Mouse (Mus musculus): ENCODE measurements around the gene Txnrd1. TPM values are rescaled to one million over a fixed set of nuclear protein-coding genes. Genes with fewer than 3 reads are reported as not detected.

Txnrd1 gene
- polyA plus RNA-seq, 1 experiment from 2014 or later, result 174 TPM

GRCm38 (mm10) chr10:82901436-82901835, 67.7 kb downstream of the Txnrd1 start:
- Histone ChIP-seq H3K27me3 (no peaks in the 10 kb centered on the region), H3K9me3 (no peaks in the 10 kb centered on the region), H3K4me2 (replicated peaks) (no peak overlapping the region), H3K4me1 (peaks cover 22% of the 10 kb centered on the region), H3K4me3 (no peak overlapping the region), H3K9ac (replicated peaks) (no peak overlapping the region), H3K36me3 (peaks cover 16% of the 10 kb centered on the region), H3K27ac (replicated peaks) (peak overlapping the region; percentile 59; the same call in 1 of the 2 replicates)
- 4% methylated on average over 7 of the region's 7 CpGs for WGBS
- ATAC-seq (replicated peaks), result peak; percentile 77

- no peaks in the 10 kb centered on the region for H3K36me3 ChIP-seq
- no peaks in the 10 kb centered on the region for H3K9me3 ChIP-seq
- 87% methylated on average over 7 of the region's 7 CpGs for WGBS
- H3K27ac ChIP-seq (replicated peaks), result no peak overlapping the region
- H3K4me3 ChIP-seq, result no peak overlapping the region
- ATAC-seq (replicated peaks), result no peak
- H3K27me3 ChIP-seq, result no peaks in the 10 kb centered on the region
- peaks cover 4% of the 10 kb centered on the region for H3K4me1 ChIP-seq
- no peak overlapping the region for H3K4me2 ChIP-seq (replicated peaks)
- no peak overlapping the region for H3K9ac ChIP-seq (replicated peaks)
Measured at GRCm38 (mm10) chr10:82908526-82908925, 74.8 kb downstream of the Txnrd1 start.

- 13% methylated on average over 9 of the region's 9 CpGs for WGBS
- no peak overlapping the region for H3K27ac ChIP-seq (replicated peaks)
- H3K4me1 ChIP-seq, result peaks cover 4% of the 10 kb centered on the region
- no peaks in the 10 kb centered on the region for H3K36me3 ChIP-seq
- H3K4me2 ChIP-seq (replicated peaks), result peak overlapping the region; percentile 23
- ATAC-seq (replicated peaks), result peak; percentile 61
- no peak overlapping the region for H3K9ac ChIP-seq (replicated peaks)
- no peaks in the 10 kb centered on the region for H3K27me3 ChIP-seq
- no peak overlapping the region for H3K4me3 ChIP-seq
- no peaks in the 10 kb centered on the region for H3K9me3 ChIP-seq
Measured at GRCm38 (mm10) chr10:82909382-82909781, 75.6 kb downstream of the Txnrd1 start.

- H3K4me2 ChIP-seq (replicated peaks), result no peak overlapping the region
- H3K9ac ChIP-seq (replicated peaks), result no peak overlapping the region
- peaks cover 4% of the 10 kb centered on the region for H3K4me1 ChIP-seq
- H3K27me3 ChIP-seq, result no peaks in the 10 kb centered on the region
- 85% methylated on average over 3 of the region's 3 CpGs for WGBS
- H3K27ac ChIP-seq (replicated peaks), result no peak overlapping the region
- no peak overlapping the region for H3K4me3 ChIP-seq
- H3K36me3 ChIP-seq, result no peaks in the 10 kb centered on the region
- no peak for ATAC-seq (replicated peaks)
- H3K9me3 ChIP-seq, result no peaks in the 10 kb centered on the region
Measured at GRCm38 (mm10) chr10:82910198-82910597, 76.4 kb downstream of the Txnrd1 start.

- WGBS, result 88% methylated on average over 4 of the region's 4 CpGs
- no peaks in the 10 kb centered on the region for H3K27me3 ChIP-seq
- H3K27ac ChIP-seq (replicated peaks), result no peak overlapping the region
- no peaks in the 10 kb centered on the region for H3K9me3 ChIP-seq
- H3K36me3 ChIP-seq, result no peaks in the 10 kb centered on the region
- H3K9ac ChIP-seq (replicated peaks), result no peak overlapping the region
- no peak overlapping the region for H3K4me2 ChIP-seq (replicated peaks)
- H3K4me1 ChIP-seq, result peaks cover 4% of the 10 kb centered on the region
- H3K4me3 ChIP-seq, result no peak overlapping the region
- no peak for ATAC-seq (replicated peaks)
Measured at GRCm38 (mm10) chr10:82913238-82913637, 79.5 kb downstream of the Txnrd1 start.

- H3K4me1 ChIP-seq, result peaks cover 4% of the 10 kb centered on the region
- H3K4me2 ChIP-seq (replicated peaks), result no peak overlapping the region
- ATAC-seq (replicated peaks), result no peak
- H3K4me3 ChIP-seq, result no peak overlapping the region
- H3K9ac ChIP-seq (replicated peaks), result no peak overlapping the region
- no peaks in the 10 kb centered on the region for H3K27me3 ChIP-seq
- H3K27ac ChIP-seq (replicated peaks), result no peak overlapping the region
- H3K9me3 ChIP-seq, result no peaks in the 10 kb centered on the region
- H3K36me3 ChIP-seq, result no peaks in the 10 kb centered on the region
- WGBS, result 85% methylated on average over 6 of the region's 6 CpGs
Measured at GRCm38 (mm10) chr10:82913772-82914171, 80.0 kb downstream of the Txnrd1 start.

- H3K4me3 ChIP-seq, result no peak overlapping the region
- no peaks in the 10 kb centered on the region for H3K4me1 ChIP-seq
- H3K27me3 ChIP-seq, result no peaks in the 10 kb centered on the region
- H3K9me3 ChIP-seq, result no peaks in the 10 kb centered on the region
- H3K9ac ChIP-seq (replicated peaks), result no peak overlapping the region
- no peak overlapping the region for H3K4me2 ChIP-seq (replicated peaks)
- H3K27ac ChIP-seq (replicated peaks), result no peak overlapping the region
- no peak for ATAC-seq (replicated peaks)
- 66% methylated on average over 2 of the region's 2 CpGs for WGBS
- no peaks in the 10 kb centered on the region for H3K36me3 ChIP-seq
Measured at GRCm38 (mm10) chr10:82918675-82919074, 84.9 kb downstream of the Txnrd1 start.

GRCm38 (mm10) chr10:82919404-82919980, 85.7 kb downstream of the Txnrd1 start:
- Histone ChIP-seq H3K9ac (replicated peaks) (no peak overlapping the region), H3K27ac (replicated peaks) (no peak overlapping the region), H3K4me1 (no peaks in the 10 kb centered on the region), H3K27me3 (no peaks in the 10 kb centered on the region), H3K4me2 (replicated peaks) (no peak overlapping the region), H3K9me3 (no peaks in the 10 kb centered on the region), H3K4me3 (no peak overlapping the region), H3K36me3 (no peaks in the 10 kb centered on the region)
- ATAC-seq (replicated peaks), result no peak
- whole genome bisulfite sequencing, result 55% methylated on average over 4 of the region's 4 CpGs

GRCm38 (mm10) chr10:82923547-82923946, 89.8 kb downstream of the Txnrd1 start:
- no peaks in the 10 kb centered on the region for H3K27me3 ChIP-seq
- WGBS, result 87% methylated on average over 3 of the region's 3 CpGs
- no peak overlapping the region for H3K9ac ChIP-seq (replicated peaks)

GRCm38 (mm10) chr10:82924750-82925149, 91.0 kb downstream of the Txnrd1 start:
- ATAC-seq (replicated peaks), result no peak
- Histone ChIP-seq H3K27ac (replicated peaks) (no peak overlapping the region), H3K4me3 (no peak overlapping the region), H3K4me1 (no peaks in the 10 kb centered on the region), H3K36me3 (no peaks in the 10 kb centered on the region), H3K9me3 (no peaks in the 10 kb centered on the region), H3K9ac (replicated peaks) (no peak overlapping the region), H3K4me2 (replicated peaks) (no peak overlapping the region), H3K27me3 (no peaks in the 10 kb centered on the region)
- WGBS, result 98% methylated on average over 2 of the region's 2 CpGs

More at GRCm38 (mm10) chr10:82923547-82923946, 89.8 kb downstream of the Txnrd1 start:
- ATAC-seq (replicated peaks), result no peak
- H3K27ac ChIP-seq (replicated peaks), result no peak overlapping the region
- H3K4me2 ChIP-seq (replicated peaks), result no peak overlapping the region
- H3K9me3 ChIP-seq, result no peaks in the 10 kb centered on the region
- H3K4me1 ChIP-seq, result no peaks in the 10 kb centered on the region
- H3K36me3 ChIP-seq, result no peaks in the 10 kb centered on the region
- no peak overlapping the region for H3K4me3 ChIP-seq

- no peak for ATAC-seq (replicated peaks)
- Histone ChIP-seq H3K4me3 (no peak overlapping the region), H3K36me3 (no peaks in the 10 kb centered on the region), H3K27me3 (no peaks in the 10 kb centered on the region), H3K27ac (replicated peaks) (no peak overlapping the region), H3K9ac (replicated peaks) (no peak overlapping the region), H3K4me2 (replicated peaks) (no peak overlapping the region), H3K4me1 (no peaks in the 10 kb centered on the region), H3K9me3 (no peaks in the 10 kb centered on the region)
- 87% methylated on average over 2 of the region's 2 CpGs for WGBS
Measured at GRCm38 (mm10) chr10:82925624-82926023, 91.9 kb downstream of the Txnrd1 start.

GRCm38 (mm10) chr10:82935018-82935633, 101.4 kb downstream of the Txnrd1 start:
- no peaks in the 10 kb centered on the region for H3K27me3 ChIP-seq
- H3K4me3 ChIP-seq, result no peak overlapping the region
- no peaks in the 10 kb centered on the region for H3K9me3 ChIP-seq
- H3K27ac ChIP-seq (replicated peaks), result no peak overlapping the region
- no peak for ATAC-seq (replicated peaks)
- no peaks in the 10 kb centered on the region for H3K4me1 ChIP-seq
- WGBS, result 87% methylated on average over 13 of the region's 13 CpGs
- no peaks in the 10 kb centered on the region for H3K36me3 ChIP-seq
- no peak overlapping the region for H3K4me2 ChIP-seq (replicated peaks)
- H3K9ac ChIP-seq (replicated peaks), result no peak overlapping the region

- WGBS, result 88% methylated on average over 6 of the region's 6 CpGs
- H3K9ac ChIP-seq (replicated peaks), result no peak overlapping the region
- H3K36me3 ChIP-seq, result no peaks in the 10 kb centered on the region
- no peaks in the 10 kb centered on the region for H3K27me3 ChIP-seq
- H3K27ac ChIP-seq (replicated peaks), result no peak overlapping the region
- H3K4me2 ChIP-seq (replicated peaks), result no peak overlapping the region
- H3K4me3 ChIP-seq, result no peak overlapping the region
- H3K4me1 ChIP-seq, result no peaks in the 10 kb centered on the region
- no peak for ATAC-seq (replicated peaks)
- H3K9me3 ChIP-seq, result no peaks in the 10 kb centered on the region
Measured at GRCm38 (mm10) chr10:82935774-82936173, 102.0 kb downstream of the Txnrd1 start.

Data from forebrain, embryonic 15.5 days (tissue).